Mouse (Mus musculus) lung, postnatal 0 days (tissue): ENCODE measurements at regions not wholly inside any gene's neighbourhood (a gene's known extent, or its start where the extent isn't known, plus 50 kb on each side); places are given as distances from the start of the nearest gene placed in this dataset.

Source experiments
- ATAC-seq: fragments of 200-750 bp; cut with Nextera tagmentation; 2 replicates; pipeline ENCODE4 v1.8.0; 2017; ENCODE audit warnings: moderate library complexity
- DNase-seq: peaks from one replicate; pipeline ENCODE4 v3.0.0-alpha.2; 2016; ENCODE audit warnings: low spot score
- H3K27ac ChIP-seq: fragments of 300-500 bp; sonication (generic); 2 replicates; pipeline ENCODE4 v1.5.1; 2014; ENCODE audit warnings: antibody characterized with exemption, mild to moderate bottlenecking, low read length, mixed read lengths
- H3K27me3 ChIP-seq: fragments of 300-500 bp; sonication (generic); replicated peaks from 2 replicates; pipeline ENCODE4 v1.6.1; 2014; ENCODE audit warnings: low read length, mixed read lengths; ENCODE audit not compliant: insufficient read depth
- H3K36me3 ChIP-seq: fragments of 300-500 bp; sonication (generic); 2 replicates; pipeline ENCODE4 v1.6.1; 2014; ENCODE audit warnings: low read length, mixed read lengths; ENCODE audit not compliant: insufficient read depth
- H3K4me1 ChIP-seq: fragments of 300-500 bp; sonication (generic); 2 replicates; pipeline ENCODE4 v1.6.1; 2014; ENCODE audit warnings: antibody characterized with exemption, low read depth, low read length, mixed read lengths; ENCODE audit not compliant: insufficient read depth
- H3K4me2 ChIP-seq: fragments of 300-500 bp; sonication (generic); replicated peaks from 2 replicates; pipeline ENCODE4 v1.6.1; 2014; ENCODE audit warnings: low read depth, mild to moderate bottlenecking, low read length, moderate library complexity, mixed read lengths
- H3K4me3 ChIP-seq: fragments of 300-500 bp; sonication (generic); 2 replicates; pipeline ENCODE4 v1.5.1; 2014; ENCODE audit warnings: low read depth, low read length
- H3K9ac ChIP-seq: fragments of 300-500 bp; sonication (generic); replicated peaks from 2 replicates; pipeline ENCODE4 v1.6.1; 2014; ENCODE audit warnings: low read depth, mild to moderate bottlenecking
- H3K9me3 ChIP-seq: fragments of 300-500 bp; sonication (generic); 2 replicates; pipeline ENCODE4 v1.6.1; 2016; ENCODE audit warnings: low read length, mixed read lengths
- CTCF ChIP-seq: IDR thresholded peaks from 2 replicates; pipeline ENCODE4 v1.5.1; 2016; ENCODE audit warnings: antibody characterized with exemption, mild to moderate bottlenecking
- EP300 ChIP-seq: IDR thresholded peaks from 2 replicates; pipeline ENCODE4 v1.6.1; 2016; ENCODE audit warnings: antibody characterized with exemption, mild to moderate bottlenecking, control low read depth
- WGBS: fragments of 180-500 bp; shearing (Covaris S2); extraction: QIAGEN DNeasy Blood & Tissue Kit; methylation state at CpG from one replicate; pipeline ENCODE4 v1.1.7; 2014; 5-methylcytosine and 5-hydroxymethylcytosine counted together

DNA sequence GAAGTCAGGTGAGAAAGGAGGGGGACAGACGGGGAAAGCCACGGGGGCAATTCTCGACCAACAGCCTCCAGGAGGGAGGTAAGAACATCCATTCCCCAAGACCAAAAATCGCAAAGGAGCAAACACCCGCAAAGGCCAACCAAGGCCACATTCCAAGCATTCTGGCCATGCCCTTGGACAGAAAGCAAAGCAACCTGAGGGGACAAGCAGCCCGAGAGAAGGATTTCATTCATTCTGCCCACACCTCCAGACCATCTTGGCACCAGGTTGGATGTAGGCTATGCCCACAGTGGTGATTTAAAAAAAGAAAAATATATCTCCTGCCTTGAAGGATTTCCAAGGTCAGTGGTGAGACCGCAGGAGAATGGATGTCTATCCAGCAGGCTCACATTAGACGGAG lies 88.2 kb downstream of the Fam43a start:
- no peak for DNase-seq
- no peak overlapping the region for H3K4me2 ChIP-seq
- H3K36me3 ChIP-seq, result no peaks in the 10 kb centered on the region
- 63% methylated on average over 8 of the region's 8 CpGs for WGBS
- no peak overlapping the region for H3K27ac ChIP-seq
- H3K9ac ChIP-seq, result no peak overlapping the region
- no peaks in the 10 kb centered on the region for H3K27me3 ChIP-seq
- no peak overlapping the region for H3K4me3 ChIP-seq
- no peaks in the 10 kb centered on the region for H3K9me3 ChIP-seq
- no peaks in the 10 kb centered on the region for H3K4me1 ChIP-seq
- ATAC-seq, result no peak
- no peak for TF ChIP-seq EP300
- TF ChIP-seq CTCF, result no peak

DNA sequence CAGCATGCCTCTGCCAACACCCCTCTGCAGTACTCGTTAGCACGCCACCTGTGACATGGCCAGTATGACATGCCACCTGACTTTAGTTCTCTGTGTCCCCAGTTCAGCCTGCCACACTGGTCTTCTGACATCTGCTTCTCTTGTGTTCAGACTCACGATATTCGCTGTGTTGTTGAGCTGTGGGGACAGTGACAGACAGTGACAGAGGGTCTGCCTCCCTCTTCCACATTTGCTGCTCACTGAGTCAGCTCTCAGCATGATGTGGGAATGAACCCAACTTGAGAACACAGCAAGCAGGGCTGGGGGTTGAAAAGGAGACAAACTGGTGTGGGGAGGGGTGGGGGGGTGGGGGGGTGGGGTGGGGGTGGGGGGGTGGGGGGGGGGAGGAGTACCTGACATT lies 91.0 kb downstream of the Fam43a start:
- no peaks in the 10 kb centered on the region for H3K27me3 ChIP-seq
- H3K27ac ChIP-seq, result no peak overlapping the region
- H3K4me1 ChIP-seq, result no peaks in the 10 kb centered on the region
- no peak overlapping the region for H3K4me3 ChIP-seq
- TF ChIP-seq CTCF, result no peak
- H3K9me3 ChIP-seq, result no peaks in the 10 kb centered on the region
- DNase-seq (no peak), ATAC-seq (no peak)
- H3K9ac ChIP-seq, result no peak overlapping the region
- no peaks in the 10 kb centered on the region for H3K36me3 ChIP-seq
- H3K4me2 ChIP-seq, result no peak overlapping the region
- WGBS, result 71% methylated on average over 4 of the region's 4 CpGs

DNA sequence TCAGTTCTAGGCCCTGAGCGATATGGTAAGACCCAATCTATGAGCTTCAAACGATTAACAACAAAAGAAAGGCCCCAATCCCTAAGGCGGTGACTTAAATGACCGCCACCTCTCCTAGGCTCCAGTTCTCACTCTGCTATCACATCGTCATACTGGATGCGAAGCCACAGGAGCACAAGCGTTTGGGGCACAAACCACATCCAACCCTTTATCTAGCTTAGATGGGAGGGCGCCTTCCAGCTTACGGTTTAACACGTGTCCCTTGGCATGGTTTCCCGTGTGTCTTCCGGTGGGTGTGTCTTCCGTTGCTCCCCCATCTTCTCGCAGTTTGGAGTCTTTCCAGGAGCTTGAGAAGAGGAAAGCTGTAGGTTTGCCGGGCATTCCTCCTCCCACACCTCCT lies 92.4 kb downstream of the Fam43a start:
- DNase-seq, result peak; percentile 34

DNA sequence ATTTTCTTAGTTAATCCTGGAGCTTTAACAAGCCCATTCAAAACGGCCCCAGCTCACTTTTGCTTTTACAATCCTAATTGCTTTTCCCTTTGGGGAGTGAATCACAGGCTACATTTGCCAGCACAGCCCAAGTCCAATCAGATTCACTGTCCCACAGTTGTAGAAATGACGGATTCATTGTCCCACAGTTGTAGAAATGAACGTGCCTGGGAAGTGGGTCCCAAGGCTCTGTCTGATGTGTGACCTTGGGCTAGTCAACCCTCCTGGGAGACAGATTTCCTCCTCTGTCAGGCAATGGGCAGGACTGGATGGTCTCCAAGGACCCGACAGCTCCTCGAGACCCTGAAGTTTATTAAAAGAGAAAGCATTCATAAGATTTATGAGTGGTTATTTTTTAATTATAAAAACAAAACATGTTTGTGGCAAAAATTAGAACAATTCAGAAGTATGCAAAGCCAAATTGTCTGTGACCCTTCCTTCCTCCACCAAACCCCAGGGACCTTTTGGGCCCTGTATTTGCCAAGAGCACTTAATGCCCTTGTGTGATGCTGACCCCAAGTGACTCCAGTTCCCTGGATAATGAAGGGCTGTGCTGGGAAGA lies 93.1 kb downstream of the Fam43a start:
- H3K27ac ChIP-seq, result no peak overlapping the region
- H3K4me3 ChIP-seq, result no peak overlapping the region
- DNase-seq (no peak), ATAC-seq (no peak)
- WGBS, result 50% methylated on average over 5 of the region's 5 CpGs
- H3K27me3 ChIP-seq, result no peaks in the 10 kb centered on the region
- H3K4me1 ChIP-seq, result no peaks in the 10 kb centered on the region
- no peak overlapping the region for H3K9ac ChIP-seq
- H3K36me3 ChIP-seq, result no peaks in the 10 kb centered on the region
- H3K4me2 ChIP-seq, result no peak overlapping the region
- no peaks in the 10 kb centered on the region for H3K9me3 ChIP-seq
- TF ChIP-seq CTCF (no peak), EP300 (no peak)

More for the DNA sequence above, 92.4 kb downstream of the Fam43a start:
- no peak for ATAC-seq
- Histone ChIP-seq H3K27ac (no peak overlapping the region), H3K9ac (no peak overlapping the region), H3K4me2 (no peak overlapping the region), H3K4me3 (no peak overlapping the region), H3K36me3 (no peaks in the 10 kb centered on the region), H3K9me3 (no peaks in the 10 kb centered on the region), H3K27me3 (no peaks in the 10 kb centered on the region), H3K4me1 (no peaks in the 10 kb centered on the region)
- 81% methylated on average over 15 of the region's 15 CpGs for WGBS
- TF ChIP-seq EP300 (no peak), CTCF (no peak)

- no peak overlapping the region for H3K4me2 ChIP-seq
- TF ChIP-seq CTCF (no peak), EP300 (no peak)
- ATAC-seq, result no peak
- no peaks in the 10 kb centered on the region for H3K4me1 ChIP-seq
- no peak overlapping the region for H3K4me3 ChIP-seq
- no peaks in the 10 kb centered on the region for H3K9me3 ChIP-seq
- WGBS, result 82% methylated on average over 3 of the region's 3 CpGs
- H3K27ac ChIP-seq, result no peak overlapping the region
- no peaks in the 10 kb centered on the region for H3K27me3 ChIP-seq
- DNase-seq, result no peak
- H3K36me3 ChIP-seq, result no peaks in the 10 kb centered on the region
- H3K9ac ChIP-seq, result no peak overlapping the region
These were observed 93.7 kb downstream of the Fam43a start for GRCm38 (mm10) chr16:30693206-30693605.

DNA sequence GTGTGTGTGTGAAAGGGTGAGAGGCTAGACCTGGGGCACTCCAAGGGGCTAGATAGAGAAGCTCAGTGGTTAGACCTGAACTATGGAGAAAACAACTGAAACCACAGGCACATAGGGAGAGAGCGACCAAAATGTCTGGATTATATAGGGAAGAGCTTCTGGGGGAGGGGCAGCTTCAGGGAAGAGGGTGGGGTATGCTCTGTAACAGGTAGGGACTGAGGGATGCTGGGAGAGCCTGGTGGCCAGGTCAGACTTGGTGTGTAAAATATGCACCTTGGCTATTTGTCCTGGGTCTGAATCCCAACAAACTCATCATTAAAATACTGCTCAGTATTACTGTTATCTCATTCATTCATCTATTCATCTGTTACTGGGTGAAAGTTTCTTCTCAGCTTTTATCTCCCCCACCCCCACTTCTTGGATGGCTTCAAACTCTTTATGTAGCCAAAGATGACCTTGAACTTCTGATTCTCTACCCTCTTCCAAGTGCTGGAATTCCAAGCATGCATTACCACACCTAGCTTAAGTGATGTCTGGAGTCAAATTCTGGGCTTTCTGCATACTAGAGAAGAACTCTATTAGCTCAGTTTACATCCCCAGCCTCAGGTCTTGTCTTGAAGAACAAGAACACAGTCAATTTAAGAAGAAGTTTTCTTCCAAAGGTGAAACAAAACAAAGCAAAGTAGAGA lies 94.5 kb downstream of the Fam43a start:
- DNase-seq, result no peak
- H3K27me3 ChIP-seq, result no peaks in the 10 kb centered on the region
- TF ChIP-seq CTCF (no peak), EP300 (no peak)
- ATAC-seq, result no peak
- no peaks in the 10 kb centered on the region for H3K4me1 ChIP-seq
- no peak overlapping the region for H3K4me3 ChIP-seq
- H3K9me3 ChIP-seq, result no peaks in the 10 kb centered on the region
- no peak overlapping the region for H3K27ac ChIP-seq
- WGBS, result 94% methylated on average over 1 of the region's 1 CpGs
- no peaks in the 10 kb centered on the region for H3K36me3 ChIP-seq
- H3K9ac ChIP-seq, result no peak overlapping the region
- H3K4me2 ChIP-seq, result no peak overlapping the region
